22 mouse cellular contexts compared by ENCODE assay signal in genomic region chr5:25153996-25154395, GRCm38 (mm10). TPM values are rescaled to one million over a fixed set of nuclear protein-coding genes. Genes with fewer than 3 reads are reported as not detected.
A peak's percentile ranks its signal among the peaks of the same experiment; 100 is the strongest.
DNase-seq lines count a peak whose midpoint lies in the region; ATAC-seq and TF ChIP-seq lines count a peak whose summit lies in the region.
"Had no signal": no experiment of that assay in that cellular context is flagged by ENCODE, and none has a peak within 500 bp of the region (broad histone marks: within the 10 kb centered on the region; RNA-seq: fewer than 3 reads in every experiment).

No protein-coding gene starts in this region.

- no peaks in the 10 kb centered on the region for H3K9me3 ChIP-seq in heart, embryonic 12.5 days (replicated peaks)
- no peaks in the 10 kb centered on the region for H3K9me3 ChIP-seq in liver, embryonic 12.5 days (replicated peaks)
- H3K9me3 ChIP-seq in liver, postnatal 0 days (ENCODE audit: low read length): no peaks in the 10 kb centered on the region
- H3K9me3 ChIP-seq: embryonic facial prominence, embryonic 15.5 days; G1E; hindbrain, embryonic 15.5 days had no signal

- H3K9ac ChIP-seq in heart, embryonic 12.5 days: no peak overlapping the region
- H3K9ac ChIP-seq in liver, adult 2 months (ENCODE audit: low read depth, low read length): 0 out of 2 replicates have a peak overlapping the region, but pooled peaks have one; percentile 5
- no peak overlapping the region for H3K9ac ChIP-seq in liver, embryonic 12.5 days
- H3K9ac ChIP-seq in liver, postnatal 0 days (replicated peaks): no peak overlapping the region
- H3K9ac ChIP-seq: embryonic facial prominence, embryonic 15.5 days; hindbrain, embryonic 15.5 days; liver, embryonic 14.5 days had no signal

- no peak overlapping the region for H3K4me3 ChIP-seq in heart, embryonic 12.5 days
- H3K4me3 ChIP-seq in liver, adult 2 months (ENCODE audit: insufficient read depth, low read depth, low read length): no peak overlapping the region
- no peak overlapping the region for H3K4me3 ChIP-seq in liver, embryonic 12.5 days
- no peak overlapping the region for H3K4me3 ChIP-seq in liver, postnatal 0 days (ENCODE audit: low read depth, low read length)
- H3K4me3 ChIP-seq: embryonic facial prominence, embryonic 15.5 days; hindbrain, embryonic 15.5 days had no signal

- TF ChIP-seq CTCF in liver, adult 2 months (IDR thresholded peaks at IDR 0.05; ENCODE audit: low read depth, low read length): no peak
- no peak for TF ChIP-seq CTCF in liver, postnatal 0 days (IDR thresholded peaks at IDR 0.05; ENCODE audit: low read depth)

- H3K36me3 ChIP-seq in heart, embryonic 12.5 days: no peaks in the 10 kb centered on the region
- no peaks in the 10 kb centered on the region for H3K36me3 ChIP-seq in liver, adult 2 months (ENCODE audit: control insufficient read depth, insufficient read depth, low read length)
- no peaks in the 10 kb centered on the region for H3K36me3 ChIP-seq in liver, embryonic 12.5 days
- H3K36me3 ChIP-seq in liver, postnatal 0 days (replicated peaks; ENCODE audit: insufficient read depth, low read length): no peaks in the 10 kb centered on the region
- H3K36me3 ChIP-seq: embryonic facial prominence, embryonic 15.5 days; G1E; hindbrain, embryonic 15.5 days had no signal

- no peak overlapping the region for H3K4me2 ChIP-seq in heart, embryonic 12.5 days
- no peak overlapping the region for H3K4me2 ChIP-seq in liver, embryonic 12.5 days
- H3K4me2 ChIP-seq in liver, postnatal 0 days (ENCODE audit: low read depth, low read length): no peak overlapping the region
- H3K4me2 ChIP-seq: embryonic facial prominence, embryonic 15.5 days; hindbrain, embryonic 15.5 days had no signal

- no peaks in the 10 kb centered on the region for H3K79me2 ChIP-seq in liver, adult 2 months (ENCODE audit: control insufficient read depth, insufficient read depth, low read length)

- peaks cover 3% of the 10 kb centered on the region; the same call in 1 of the 2 replicates for H3K4me1 ChIP-seq in heart, embryonic 12.5 days (replicated peaks)
- peaks cover 24% of the 10 kb centered on the region for H3K4me1 ChIP-seq in liver, adult 2 months (ENCODE audit: control insufficient read depth, insufficient read depth, low read length)
- H3K4me1 ChIP-seq in liver, embryonic 12.5 days: no peaks in the 10 kb centered on the region
- peaks cover 3% of the 10 kb centered on the region; the same call in 1 of the 2 replicates for H3K4me1 ChIP-seq in liver, postnatal 0 days (ENCODE audit: insufficient read depth)
- H3K4me1 ChIP-seq: embryonic facial prominence, embryonic 15.5 days; hindbrain, embryonic 15.5 days had no signal

- TF ChIP-seq EP300 in liver, postnatal 0 days (IDR thresholded peaks at IDR 0.05; ENCODE audit: low read depth): no peak

- H3K27me3 ChIP-seq in heart, embryonic 12.5 days (replicated peaks): no peaks in the 10 kb centered on the region
- no peaks in the 10 kb centered on the region for H3K27me3 ChIP-seq in liver, adult 2 months (ENCODE audit: control insufficient read depth, insufficient read depth, low read length)
- H3K27me3 ChIP-seq in liver, embryonic 12.5 days (replicated peaks): no peaks in the 10 kb centered on the region
- H3K27me3 ChIP-seq in liver, postnatal 0 days (ENCODE audit: insufficient read depth, low read length): no peaks in the 10 kb centered on the region
- H3K27me3 ChIP-seq: embryonic facial prominence, embryonic 15.5 days; hindbrain, embryonic 15.5 days had no signal

- peak; percentile 94 for DNase-seq in heart, adult 11 months
- peak; percentile 86 for DNase-seq in liver, adult 2 months (ENCODE audit: extremely low read depth, low read depth, low spot score)
- peak; percentile 6 for DNase-seq in heart, postnatal 25 days (ENCODE audit: low spot score)
- DNase-seq in liver, postnatal 0 days: no peak
- no peak for DNase-seq in testis, postnatal 10 days (ENCODE audit: low spot score)
- DNase-seq: cerebellum, adult 18-20 months; lung, postnatal 14 days had no signal

- TF ChIP-seq POLR2A in liver, adult 2 months (IDR thresholded peaks at IDR 0.05; ENCODE audit: extremely low read depth, insufficient read depth, low read length): no peak

- no peak for ATAC-seq in heart, embryonic 12.5 days (ENCODE audit: insufficient number of reproducible peaks, low FRiP score)
- no peak for ATAC-seq in liver, embryonic 12.5 days
- ATAC-seq in liver, postnatal 0 days: peak; percentile 80
- ATAC-seq: forebrain, embryonic 16.5 days had no signal

- 34% methylated on average over 3 of the region's 3 CpGs for WGBS in heart, embryonic 12.5 days
- WGBS in liver, adult 2 months: 22% methylated on average over 3 of the region's 3 CpGs
- WGBS in liver, embryonic 12.5 days (ENCODE audit: insufficient replicate concordance): 70% methylated on average over 3 of the region's 3 CpGs
- 53% methylated on average over 3 of the region's 3 CpGs for WGBS in liver, postnatal 0 days (ENCODE audit: insufficient replicate concordance)

- intact Hi-C loops in heart, postnatal 25 days (cut with DNase I): no loop called here

- no peak overlapping the region for H3K27ac ChIP-seq in heart, embryonic 12.5 days (ENCODE audit: poor library complexity, severe bottlenecking)
- peak overlapping the region; percentile 81 for H3K27ac ChIP-seq in liver, adult 2 months (replicated peaks; ENCODE audit: insufficient read depth, low read depth, low read length)
- no peak overlapping the region for H3K27ac ChIP-seq in liver, embryonic 12.5 days
- H3K27ac ChIP-seq in liver, postnatal 0 days (ENCODE audit: low read depth): peak overlapping the region; percentile 77
- H3K27ac ChIP-seq: embryonic facial prominence, embryonic 15.5 days; hindbrain, embryonic 15.5 days; liver, embryonic 14.5 days had no signal

RNA-seq across cellular contexts. Expression of gene Galntl5, which starts 27.3 kb away (rescaled TPM):
- not detected in 2 replicates for polyA plus RNA-seq in heart, embryonic 12.5 days (2016; fragmentation: Nextera tagmentation; extraction: Ambion mirVana)
- not detected in 2 replicates for total RNA-seq in liver, adult 2 months (2014; rRNA removed)
- polyA plus RNA-seq in liver, adult 2 months (2012; rRNA removed): not detected in 2 replicates
- polyA plus RNA-seq in liver, embryonic 12.5 days (2016; fragmentation: Nextera tagmentation; extraction: Ambion mirVana): not detected in 2 replicates
- total RNA-seq in heart, postnatal 25 days (2021): not detected
- not detected in 2 replicates for polyA plus RNA-seq in liver, postnatal 0 days (2015; fragmentation: Nextera tagmentation; extraction: Ambion mirVana)
- total RNA-seq: adrenal gland, adult 18-20 months; G1E; gastrocnemius, adult 8-10 months; megakaryocyte-erythroid progenitor cell, adult 5-6 weeks; monocyte, adult 5-6 weeks; neutrophil, adult 5-6 weeks had no signal
- polyA plus RNA-seq: cortical plate, adult 2 months; embryonic facial prominence, embryonic 15.5 days; forebrain, embryonic 16.5 days; G1E; heart, embryonic 16.5 days; hindbrain, embryonic 15.5 days; kidney, embryonic 14.5 days; liver, embryonic 14.5 days had no signal

RNA-seq across cellular contexts. Expression of gene Prkag2, which starts 53.6 kb away (rescaled TPM):
- polyA plus RNA-seq in heart, embryonic 12.5 days (2016; fragmentation: Nextera tagmentation; extraction: Ambion mirVana): 105 and 107 TPM in 2 replicates
- 19.1 and 21.1 TPM in 2 replicates for total RNA-seq in liver, adult 2 months (2014; rRNA removed)
- polyA plus RNA-seq in liver, adult 2 months (2012; rRNA removed): 12.4 and 14.8 TPM in 2 replicates
- polyA plus RNA-seq in liver, embryonic 12.5 days (2016; fragmentation: Nextera tagmentation; extraction: Ambion mirVana): 7.2 TPM in 2 replicates
- 10 to 100 TPM; 29.7 to 36.6 TPM for total RNA-seq in heart, postnatal 25 days (2021)
- polyA plus RNA-seq in liver, postnatal 0 days (2015; fragmentation: Nextera tagmentation; extraction: Ambion mirVana): 6.8 and 7.3 TPM in 2 replicates
- total RNA-seq: G1E had no signal
- polyA plus RNA-seq: G1E had no signal

Comparison
In these comparisons a context has a peak if more than half of its experiments do, and no peak if none do; other contexts are left out.
1. DNase-seq: peak in heart, adult 11 months (single experiment), liver, adult 2 months (single experiment) and heart, postnatal 25 days (single experiment); none in liver, postnatal 0 days (single experiment) and testis, postnatal 10 days (single experiment).
2. H3K27ac ChIP-seq: peak in liver, adult 2 months (single experiment) and liver, postnatal 0 days (single experiment); none in heart, embryonic 12.5 days (single experiment) and liver, embryonic 12.5 days (single experiment).